11 mouse cellular contexts compared by ENCODE assay signal in the genomic region with DNA sequence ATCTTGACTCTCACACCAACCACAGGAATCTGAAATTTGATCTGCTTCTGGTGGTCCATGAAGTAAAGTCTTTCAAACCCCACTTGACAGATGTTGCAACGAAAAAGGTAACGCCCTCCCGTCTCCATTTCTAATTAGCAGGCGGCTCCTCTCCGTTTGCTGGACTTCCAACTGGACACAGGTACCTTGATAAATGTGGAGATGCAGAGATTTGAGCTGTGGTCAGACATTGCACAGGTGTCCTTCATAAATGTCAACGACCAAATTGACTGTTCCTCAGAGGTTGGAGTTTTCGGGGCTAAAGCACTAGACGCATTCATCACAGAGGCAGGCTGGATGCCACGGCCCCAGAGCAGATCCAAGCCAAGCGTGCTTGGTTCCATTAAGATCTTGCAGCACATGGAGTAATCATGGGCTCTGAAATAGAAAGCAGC. TPM values are rescaled to one million over a fixed set of nuclear protein-coding genes. Genes with fewer than 3 reads are reported as not detected.
DNase-seq lines count a peak whose midpoint lies in the region; ATAC-seq and TF ChIP-seq lines count a peak whose summit lies in the region.
"Had no signal": no experiment of that assay in that cellular context is flagged by ENCODE, and none has a peak within 500 bp of the region (broad histone marks: within the 10 kb centered on the region; RNA-seq: fewer than 3 reads in every experiment).

No protein-coding gene starts in this region.

- H3K4me3 ChIP-seq in embryonic fibroblast, embryonic 13.5 days (ENCODE audit: insufficient read depth, low read length), result peak overlapping the region; percentile 28
- no peak overlapping the region for H3K4me3 ChIP-seq in midbrain, embryonic 14.5 days (replicated peaks; ENCODE audit: low read depth, low read length)
- H3K4me3 ChIP-seq: hindbrain, embryonic 15.5 days had no signal

- no peak overlapping the region for H3K4me2 ChIP-seq in midbrain, embryonic 14.5 days (ENCODE audit: low read length)
- H3K4me2 ChIP-seq: hindbrain, embryonic 15.5 days had no signal

- no peak for TF ChIP-seq POLR2A in embryonic fibroblast, embryonic 13.5 days (IDR thresholded peaks at IDR 0.05; ENCODE audit: low read depth, low read length)

- ATAC-seq in midbrain, embryonic 14.5 days (ENCODE audit: low FRiP score, low TSS enrichment), result no peak

- no peaks in the 10 kb centered on the region for H3K36me3 ChIP-seq in midbrain, embryonic 14.5 days (ENCODE audit: control insufficient read depth, insufficient read depth, low read length)
- H3K36me3 ChIP-seq: G1E; hindbrain, embryonic 15.5 days had no signal

- no peaks in the 10 kb centered on the region for H3K27me3 ChIP-seq in midbrain, embryonic 14.5 days (ENCODE audit: control insufficient read depth, insufficient read depth, low read length)
- H3K27me3 ChIP-seq: hindbrain, embryonic 15.5 days had no signal

- H3K9ac ChIP-seq in midbrain, embryonic 14.5 days (replicated peaks; ENCODE audit: low read length), result no peak overlapping the region
- H3K9ac ChIP-seq: hindbrain, embryonic 15.5 days had no signal

- peak overlapping the region; percentile 80 for H3K27ac ChIP-seq in embryonic fibroblast, embryonic 13.5 days (ENCODE audit: insufficient read depth, low read length)
- no peak overlapping the region for H3K27ac ChIP-seq in midbrain, embryonic 14.5 days (replicated peaks; ENCODE audit: low read depth, low read length)
- H3K27ac ChIP-seq: hindbrain, embryonic 15.5 days had no signal

- WGBS in midbrain, embryonic 14.5 days, result 77% methylated on average over 10 of the region's 10 CpGs

- DNase-seq in heart, adult 11 months, result peak; percentile 73
- DNase-seq in heart, postnatal 36 days, result no peak
- peak; percentile 39 to 40 for DNase-seq in kidney, postnatal 4 days
- no peak for DNase-seq in kidney, postnatal 36 days
- peak; percentile 59 for DNase-seq in mesoderm, embryonic 11.5 days (ENCODE audit: low read depth, low spot score)
- no peak for DNase-seq in midbrain, embryonic 14.5 days
- DNase-seq in frontal cortex, postnatal 10 days (ENCODE audit: low spot score in 2 of 2), result no peak
- DNase-seq: thymus, postnatal 36 days had no signal

- H3K9me3 ChIP-seq in midbrain, embryonic 14.5 days (ENCODE audit: control insufficient read depth, low read length), result no peaks in the 10 kb centered on the region
- H3K9me3 ChIP-seq: G1E; hindbrain, embryonic 15.5 days had no signal

- H3K4me1 ChIP-seq in embryonic fibroblast, embryonic 13.5 days (ENCODE audit: control insufficient read depth, insufficient read depth, low read length), result peaks cover 11% of the 10 kb centered on the region
- no peaks in the 10 kb centered on the region for H3K4me1 ChIP-seq in midbrain, embryonic 14.5 days (ENCODE audit: control insufficient read depth, insufficient read depth, low read length)
- H3K4me1 ChIP-seq: hindbrain, embryonic 15.5 days had no signal

- intact Hi-C loops in heart, postnatal 36 days (cut with DNase I), result no loop called here

- no peak for TF ChIP-seq CTCF in embryonic fibroblast, embryonic 13.5 days (IDR thresholded peaks at IDR 0.05; ENCODE audit: borderline replicate concordance, insufficient read depth, low read length)

RNA-seq across cellular contexts. Expression of gene Intu, which starts 47.8 kb away (rescaled TPM):
- 10 to 100 TPM; 14.8 to 22.1 TPM for total RNA-seq in heart, postnatal 36 days (2021)
- 3.0 and 3.1 TPM in 2 replicates for polyA plus RNA-seq in embryonic fibroblast, embryonic 13.5 days (2011; ENCODE audit: insufficient read length, low read depth, missing spikeins)
- 3.7 and 3.8 TPM in 2 replicates for polyA plus RNA-seq in midbrain, embryonic 14.5 days (2014; fragmentation: Nextera tagmentation; extraction: Ambion mirVana)

Comparison
In these comparisons a context has a peak if more than half of its experiments do, and no peak if none do; other contexts are left out.
1. DNase-seq: peak in heart, adult 11 months (single experiment), kidney, postnatal 4 days (2 of 2) and mesoderm, embryonic 11.5 days (single experiment); none in heart, postnatal 36 days (0 of 2), kidney, postnatal 36 days (0 of 2), midbrain, embryonic 14.5 days (single experiment) and frontal cortex, postnatal 10 days (0 of 2).